Mouse (Mus musculus) embryonic fibroblast, embryonic 13.5 days (primary cell): Measurements from ENCODE around the gene Gm20388.

Experiments
- CTCF ChIP-seq: IDR thresholded peaks from 2 replicates; pipeline ENCODE4 v1.5.1; 2011; ENCODE audit warnings: mild to moderate bottlenecking, control low read depth, low read length, moderate library complexity, borderline replicate concordance; ENCODE audit not compliant: insufficient read depth
- POLR2A ChIP-seq: IDR thresholded peaks from 2 replicates; pipeline ENCODE4 v1.6.1; 2011; ENCODE audit warnings: low read depth, mild to moderate bottlenecking, control low read depth, low read length, moderate library complexity

- TF ChIP-seq CTCF (no peak), POLR2A (no peak)
Measured at GRCm38 (mm10) chr8:120656322-120657052, 745.8 kb downstream of the Gm20388 start.
